Mouse (Mus musculus): ENCODE data around the gene Gpr68. TPM values are rescaled to one million over a fixed set of nuclear protein-coding genes. Genes with fewer than 3 reads are reported as not detected.

Gene Gpr68
- 0.45 and 0.47 TPM in 2 replicates for polyA plus RNA-seq (2015; fragmentation: Nextera tagmentation; extraction: Ambion mirVana)

GRCm38 (mm10) chr12:100907598-100908297, at the start of gene Gpr68:
TSS of gene Gpr68 (minus strand) at chr12:100908198.

Other genes starting within 250 kb of the Gpr68 start
- 2.8 and 3.3 TPM in 2 replicates for gene Rps6ka5, start 181.2 kb downstream of the Gpr68 start, polyA plus RNA-seq (2015; fragmentation: Nextera tagmentation; extraction: Ambion mirVana)
- 11.5 and 12.0 TPM in 2 replicates for gene Dglucy, start 129.1 kb downstream of the Gpr68 start, polyA plus RNA-seq (2015; fragmentation: Nextera tagmentation; extraction: Ambion mirVana)
- 4.4 and 5.1 TPM in 2 replicates for gene Ccdc88c, start 120.9 kb upstream of the Gpr68 start, polyA plus RNA-seq (2015; fragmentation: Nextera tagmentation; extraction: Ambion mirVana)
- 12.9 and 15.4 TPM in 2 replicates for gene Ppp4r3a, start 175.5 kb upstream of the Gpr68 start, polyA plus RNA-seq (2015; fragmentation: Nextera tagmentation; extraction: Ambion mirVana)